Mouse (Mus musculus) neural tube, embryonic 12.5 days (tissue): ENCODE data around the gene Tas2r119. TPM values are rescaled to one million over a fixed set of nuclear protein-coding genes. Genes with fewer than 3 reads are reported as not detected.

Experiments used
- ATAC-seq: fragments of 200-750 bp; cut with Nextera tagmentation; 2 replicates; pipeline ENCODE4 v1.8.0; 2017; ENCODE audit warnings: low read depth, mild to moderate bottlenecking, moderate TSS enrichment, moderate library complexity; ENCODE audit not compliant: low FRiP score
- H3K27ac ChIP-seq: fragments of 300-500 bp; sonication (generic); 2 replicates; pipeline ENCODE4 v1.5.1; 2016
- H3K27me3 ChIP-seq: fragments of 300-500 bp; sonication (generic); replicated peaks from 2 replicates; pipeline ENCODE4 v1.6.1; 2016; ENCODE audit warnings: mild to moderate bottlenecking
- H3K36me3 ChIP-seq: fragments of 300-500 bp; sonication (generic); 2 replicates; pipeline ENCODE4 v1.6.1; 2016; ENCODE audit warnings: mild to moderate bottlenecking
- H3K4me1 ChIP-seq: fragments of 300-500 bp; sonication (generic); 2 replicates; pipeline ENCODE4 v1.6.1; 2016
- H3K4me2 ChIP-seq: fragments of 300-500 bp; sonication (generic); replicated peaks from 2 replicates; pipeline ENCODE4 v1.6.1; 2016; ENCODE audit warnings: mild to moderate bottlenecking
- H3K4me3 ChIP-seq: fragments of 300-500 bp; sonication (generic); 2 replicates; pipeline ENCODE4 v1.5.1; 2016
- H3K9ac ChIP-seq: fragments of 300-500 bp; sonication (generic); 2 replicates; pipeline ENCODE4 v1.6.1; 2016; ENCODE audit warnings: mild to moderate bottlenecking
- H3K9me3 ChIP-seq: fragments of 300-500 bp; sonication (generic); 2 replicates; pipeline ENCODE4 v1.6.1; 2016; ENCODE audit warnings: mild to moderate bottlenecking
- WGBS: fragments of 180-500 bp; shearing (Covaris S2); methylation state at CpG from one replicate; pipeline ENCODE4 v1.1.7; 2016; 5-methylcytosine and 5-hydroxymethylcytosine counted together
- polyA plus RNA-seq: library from polyadenylated mRNA; unstranded; fragments of >200 nt; fragmentation: Nextera tagmentation; extraction: Ambion mirVana; gene quantifications from 2 replicates; pipeline ENCODE4 v1.2.1, GENCODE M21; 2016

Tas2r119 gene
- not detected in 2 replicates for polyA plus RNA-seq

- H3K27ac ChIP-seq, result no peak within 1 kb of the TSS
- H3K4me1 ChIP-seq, result peaks cover 4% of the 10 kb centered on the region
- no peaks in the 10 kb centered on the region for H3K36me3 ChIP-seq
- no peak within 1 kb of the TSS for H3K9ac ChIP-seq
- no peaks in the 10 kb centered on the region for H3K9me3 ChIP-seq
- no peak within 1 kb of the TSS for H3K4me3 ChIP-seq
- H3K4me2 ChIP-seq, result no peak within 1 kb of the TSS
- no peak for ATAC-seq
- 88% methylated on average over 4 of the region's 4 CpGs for WGBS
- H3K27me3 ChIP-seq, result no peaks in the 10 kb centered on the region
These were observed at the start of gene Tas2r119 for GRCm38 (mm10) chr15:32176989-32177388. Gene Tas2r119, plus strand, starts transcription at chr15:32177289.

DNA sequence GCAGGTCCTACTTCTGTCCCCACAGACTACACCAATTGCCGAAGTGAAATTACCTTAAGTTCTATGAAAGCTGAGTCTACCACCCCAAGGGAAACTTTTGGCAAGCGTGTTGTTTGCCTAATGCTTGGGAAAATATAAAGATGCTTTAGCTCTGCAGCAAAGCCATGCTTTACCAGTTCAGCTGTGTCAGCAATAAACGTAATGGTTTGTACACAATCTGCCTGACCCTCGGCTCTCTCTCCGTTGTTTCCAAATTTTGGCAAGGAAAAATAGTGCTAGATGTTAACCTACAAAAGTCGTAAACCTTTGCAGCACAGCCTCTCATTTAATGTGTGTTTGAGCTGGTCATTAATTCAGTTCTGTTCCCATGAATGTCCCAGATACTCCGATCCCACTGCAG is 44.8 kb upstream of the Tas2r119 start:
- Histone ChIP-seq H3K27ac (no peak overlapping the region), H3K36me3 (no peaks in the 10 kb centered on the region), H3K9ac (no peak overlapping the region), H3K9me3 (no peaks in the 10 kb centered on the region), H3K27me3 (no peaks in the 10 kb centered on the region), H3K4me1 (no peaks in the 10 kb centered on the region), H3K4me2 (no peak overlapping the region), H3K4me3 (no peak overlapping the region)
- no peak for ATAC-seq
- WGBS, result 88% methylated on average over 7 of the region's 7 CpGs

GRCm38 (mm10) chr15:32141657-32142056 is 35.4 kb upstream of the Tas2r119 start:
- Histone ChIP-seq H3K36me3 (no peaks in the 10 kb centered on the region), H3K4me3 (no peak overlapping the region), H3K27me3 (no peaks in the 10 kb centered on the region), H3K9me3 (no peaks in the 10 kb centered on the region), H3K27ac (no peak overlapping the region), H3K4me1 (no peaks in the 10 kb centered on the region), H3K9ac (no peak overlapping the region), H3K4me2 (no peak overlapping the region)
- ATAC-seq, result no peak

- WGBS, result 68% methylated on average over 3 of the region's 3 CpGs
- H3K27ac ChIP-seq, result no peak overlapping the region
These were observed 32.8 kb upstream of the Tas2r119 start for GRCm38 (mm10) chr15:32144269-32144668.

DNA sequence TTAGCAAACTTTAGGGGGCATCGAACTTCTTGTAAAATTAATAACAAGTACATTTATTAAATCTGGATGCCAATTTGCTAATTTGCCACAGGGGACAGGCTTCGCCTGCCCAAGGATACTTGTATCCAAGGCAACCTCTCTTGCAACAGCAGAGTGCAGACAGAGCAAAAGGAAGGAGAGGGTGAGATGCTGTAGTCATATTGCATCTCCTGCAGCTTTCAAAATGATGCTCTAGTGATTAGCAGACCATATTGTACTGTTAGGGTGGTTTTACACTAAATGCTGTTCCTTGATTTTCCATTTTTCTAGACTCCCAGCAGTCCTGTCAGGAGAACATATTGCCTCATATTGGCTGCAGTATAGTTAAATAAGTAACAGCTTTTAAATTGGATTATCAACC is 23.7 kb upstream of the Tas2r119 start:
- H3K9ac ChIP-seq, result no peak overlapping the region
- H3K27me3 ChIP-seq, result no peaks in the 10 kb centered on the region
- no peaks in the 10 kb centered on the region for H3K4me1 ChIP-seq
- no peak overlapping the region for H3K4me3 ChIP-seq
- H3K4me2 ChIP-seq, result no peak overlapping the region
- H3K9me3 ChIP-seq, result no peaks in the 10 kb centered on the region
- no peaks in the 10 kb centered on the region for H3K36me3 ChIP-seq
- peak; percentile 48; the same call in 1 of the 2 replicates for ATAC-seq
- H3K27ac ChIP-seq, result no peak overlapping the region
- WGBS, result 81% methylated on average over 2 of the region's 2 CpGs

More at GRCm38 (mm10) chr15:32144269-32144668, 32.8 kb upstream of the Tas2r119 start:
- Histone ChIP-seq H3K27me3 (no peaks in the 10 kb centered on the region), H3K4me3 (no peak overlapping the region), H3K4me1 (no peaks in the 10 kb centered on the region), H3K9ac (no peak overlapping the region), H3K4me2 (no peak overlapping the region), H3K36me3 (no peaks in the 10 kb centered on the region), H3K9me3 (no peaks in the 10 kb centered on the region)
- no peak for ATAC-seq

GRCm38 (mm10) chr15:32153857-32154449 is 23.1 kb upstream of the Tas2r119 start:
- H3K9ac ChIP-seq, result no peak overlapping the region
- no peaks in the 10 kb centered on the region for H3K4me1 ChIP-seq
- no peaks in the 10 kb centered on the region for H3K9me3 ChIP-seq
- no peaks in the 10 kb centered on the region for H3K27me3 ChIP-seq
- H3K4me2 ChIP-seq, result no peak overlapping the region
- H3K27ac ChIP-seq, result no peak overlapping the region
- no peaks in the 10 kb centered on the region for H3K36me3 ChIP-seq
- H3K4me3 ChIP-seq, result no peak overlapping the region
- ATAC-seq, result peak; percentile 63; the same call in 1 of the 2 replicates
- 46% methylated on average over 11 of the region's 11 CpGs for WGBS

GRCm38 (mm10) chr15:32156126-32156525 is 21.0 kb upstream of the Tas2r119 start:
- no peaks in the 10 kb centered on the region for H3K9me3 ChIP-seq
- no peak overlapping the region for H3K4me2 ChIP-seq
- H3K4me1 ChIP-seq, result no peaks in the 10 kb centered on the region
- H3K27me3 ChIP-seq, result no peaks in the 10 kb centered on the region
- no peak for ATAC-seq
- no peak overlapping the region for H3K9ac ChIP-seq
- 74% methylated on average over 5 of the region's 5 CpGs for WGBS
- H3K36me3 ChIP-seq, result no peaks in the 10 kb centered on the region
- H3K4me3 ChIP-seq, result no peak overlapping the region
- no peak overlapping the region for H3K27ac ChIP-seq

DNA sequence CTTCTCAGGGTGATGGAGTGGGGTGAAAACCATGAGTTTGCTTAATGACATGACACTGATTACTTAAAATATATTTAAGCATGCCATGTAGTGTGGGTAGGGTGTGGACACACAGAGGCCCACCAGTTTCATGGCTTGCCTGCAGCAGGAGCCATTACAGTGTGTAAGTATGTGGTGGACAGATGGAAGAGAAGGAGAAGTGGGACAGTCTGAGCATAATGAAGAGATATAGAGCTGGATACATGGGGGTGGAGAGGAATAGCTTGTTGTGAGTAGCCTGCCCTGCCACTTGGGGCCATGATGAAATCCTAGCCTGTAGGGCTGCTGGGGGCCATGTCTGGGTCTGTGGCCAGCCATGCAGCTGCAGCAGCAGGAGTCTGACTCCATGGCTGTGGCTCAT is 16.8 kb upstream of the Tas2r119 start:
- no peak overlapping the region for H3K9ac ChIP-seq
- no peak overlapping the region for H3K27ac ChIP-seq
- H3K4me3 ChIP-seq, result no peak overlapping the region
- ATAC-seq, result no peak
- H3K9me3 ChIP-seq, result no peaks in the 10 kb centered on the region
- H3K36me3 ChIP-seq, result no peaks in the 10 kb centered on the region
- no peaks in the 10 kb centered on the region for H3K4me1 ChIP-seq
- H3K4me2 ChIP-seq, result no peak overlapping the region
- no peaks in the 10 kb centered on the region for H3K27me3 ChIP-seq

DNA sequence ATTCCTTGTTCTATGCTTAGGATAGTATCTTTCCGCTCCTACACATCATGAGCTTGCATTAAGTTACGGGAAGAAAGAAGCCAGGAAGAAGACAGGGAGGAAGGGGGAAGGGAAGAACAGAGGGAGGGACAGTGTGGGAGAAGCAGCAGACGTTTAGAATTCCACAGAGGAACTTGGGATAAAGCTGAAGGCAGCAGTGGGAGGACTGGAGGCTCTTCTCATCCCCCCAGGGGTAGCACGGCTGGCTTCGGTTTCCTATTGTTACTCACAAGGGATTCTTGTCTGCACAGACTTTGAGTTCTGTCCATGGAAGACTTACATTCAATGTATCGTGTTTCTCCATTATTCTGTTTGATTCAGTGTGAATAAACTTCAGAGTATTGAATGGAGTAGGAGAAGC is 5.3 kb upstream of the Tas2r119 start:
- no peaks in the 10 kb centered on the region for H3K36me3 ChIP-seq
- no peak overlapping the region for H3K9ac ChIP-seq
- no peak overlapping the region for H3K4me3 ChIP-seq
- H3K9me3 ChIP-seq, result no peaks in the 10 kb centered on the region
- no peaks in the 10 kb centered on the region for H3K27me3 ChIP-seq
- ATAC-seq, result no peak
- H3K4me2 ChIP-seq, result no peak overlapping the region
- WGBS, result 41% methylated on average over 6 of the region's 6 CpGs
- peaks cover 9% of the 10 kb centered on the region for H3K4me1 ChIP-seq
- H3K27ac ChIP-seq, result no peak overlapping the region

- Histone ChIP-seq H3K27me3 (no peaks in the 10 kb centered on the region), H3K27ac (no peak overlapping the region), H3K9me3 (no peaks in the 10 kb centered on the region), H3K4me1 (peaks cover 9% of the 10 kb centered on the region), H3K4me3 (no peak overlapping the region), H3K4me2 (no peak overlapping the region), H3K9ac (no peak overlapping the region), H3K36me3 (no peaks in the 10 kb centered on the region)
- ATAC-seq, result 0 out of 2 replicates have a peak, but pooled peaks have one; percentile 48
- WGBS, result 44% methylated on average over 9 of the region's 9 CpGs
These were observed 4.7 kb upstream of the Tas2r119 start for GRCm38 (mm10) chr15:32172175-32172987.

GRCm38 (mm10) chr15:32172988-32173329 is 4.1 kb upstream of the Tas2r119 start:
- no peaks in the 10 kb centered on the region for H3K9me3 ChIP-seq
- ATAC-seq, result no peak
- WGBS, result 74% methylated on average over 2 of the region's 2 CpGs

GRCm38 (mm10) chr15:32180010-32180725 is 3.1 kb downstream of the Tas2r119 start:
- Histone ChIP-seq H3K36me3 (no peaks in the 10 kb centered on the region), H3K4me2 (no peak overlapping the region), H3K4me3 (no peak overlapping the region), H3K4me1 (no peaks in the 10 kb centered on the region), H3K9ac (no peak overlapping the region), H3K9me3 (no peaks in the 10 kb centered on the region), H3K27me3 (no peaks in the 10 kb centered on the region), H3K27ac (no peak overlapping the region)
- ATAC-seq, result no peak
- 86% methylated on average over 1 of the region's 1 CpGs for WGBS

More at GRCm38 (mm10) chr15:32172988-32173329, 4.1 kb upstream of the Tas2r119 start:
- H3K4me3 ChIP-seq, result no peak overlapping the region
- H3K27me3 ChIP-seq, result no peaks in the 10 kb centered on the region
- no peak overlapping the region for H3K9ac ChIP-seq
- H3K36me3 ChIP-seq, result no peaks in the 10 kb centered on the region
- peaks cover 9% of the 10 kb centered on the region for H3K4me1 ChIP-seq
- H3K27ac ChIP-seq, result no peak overlapping the region
- H3K4me2 ChIP-seq, result no peak overlapping the region
